Mouse (Mus musculus): Measurements from ENCODE around the gene Nrxn2.

DNA sequence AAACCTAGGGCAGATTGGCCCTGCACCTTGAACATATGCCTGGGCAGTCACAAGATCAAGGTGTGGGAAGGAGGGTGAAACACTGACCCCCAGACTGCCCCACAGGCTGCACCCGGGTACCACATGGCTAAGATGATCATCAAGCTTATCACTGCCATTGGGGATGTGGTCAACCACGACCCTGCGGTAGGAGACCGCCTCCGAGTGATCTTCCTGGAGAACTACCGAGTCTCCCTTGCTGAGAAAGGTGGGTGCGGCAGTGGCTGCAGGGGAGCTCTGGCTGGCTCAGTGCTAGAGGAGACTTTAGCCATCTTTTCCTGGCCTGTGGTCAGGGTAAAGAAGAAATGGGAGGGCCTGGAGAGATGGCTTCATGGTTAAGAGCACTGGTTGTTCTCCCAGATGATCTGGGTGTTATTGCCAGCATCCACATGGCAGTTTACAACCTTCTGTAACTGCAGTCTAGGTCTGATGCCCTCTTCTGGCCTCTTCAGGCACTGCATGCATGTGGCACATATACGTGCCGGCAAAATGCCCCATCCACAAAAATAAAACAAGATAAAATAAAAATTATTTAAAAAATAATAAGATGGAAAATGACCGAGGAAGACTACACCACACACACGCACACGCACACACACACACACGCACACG, 25.7 kb upstream of the Nrxn2 start:
- peak; percentile 56 for TF ChIP-seq CTCF (IDR thresholded peaks at IDR 0.05; ENCODE audit: low read depth)
- no peak for TF ChIP-seq EP300 (optimal IDR thresholded peaks at IDR 0.05)
